Mouse (Mus musculus): ENCODE measurements at regions not wholly inside any gene's neighbourhood (a gene's known extent, or its start where the extent isn't known, plus 50 kb on each side); places are given as distances from the start of the nearest gene placed in this dataset.
A peak's percentile ranks its signal among the peaks of the same experiment; 100 is the strongest.

DNA sequence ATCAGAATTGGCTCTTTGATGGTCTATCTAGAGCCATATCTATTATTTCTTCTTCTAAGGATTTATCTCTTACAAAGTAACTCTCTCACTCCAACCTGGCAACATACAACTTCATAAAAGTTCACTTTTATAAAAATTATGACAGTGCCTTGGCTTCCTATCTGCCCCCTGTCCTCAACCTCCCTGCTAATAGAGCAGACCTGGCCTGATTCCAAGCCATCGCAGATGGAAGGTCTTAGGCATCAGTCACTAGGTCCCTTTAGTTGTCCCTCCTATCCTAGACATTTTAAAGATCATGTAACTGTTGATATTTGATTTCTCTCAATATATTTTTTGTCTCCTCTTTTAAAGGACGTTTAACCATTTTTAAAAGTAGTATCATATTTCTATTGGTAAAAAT is 1974.3 kb upstream of the Slc39a10 start:
- Histone ChIP-seq H3K4me2 (ENCODE audit: low read depth) (no peak overlapping the region), H3K9me3 (ENCODE audit: control insufficient read depth, low read length) (no peaks in the 10 kb centered on the region), H3K4me1 (ENCODE audit: control insufficient read depth, insufficient read depth, low read length) (no peaks in the 10 kb centered on the region), H3K36me3 (ENCODE audit: control insufficient read depth, insufficient read depth, low read length) (no peaks in the 10 kb centered on the region), H3K4me3 (ENCODE audit: low read depth, low read length) (no peak overlapping the region), H3K27ac (ENCODE audit: low read depth, low read length) (no peak overlapping the region), H3K9ac (ENCODE audit: low read length) (no peak overlapping the region), H3K27me3 (ENCODE audit: control insufficient read depth, insufficient read depth, low read length) (no peaks in the 10 kb centered on the region)
- DNase-seq (ENCODE audit: low spot score), result no peak
- 92% methylated on average over 2 of the region's 2 CpGs for WGBS
- no peak for ATAC-seq (ENCODE audit: insufficient read depth, low FRiP score, low TSS enrichment)

DNA sequence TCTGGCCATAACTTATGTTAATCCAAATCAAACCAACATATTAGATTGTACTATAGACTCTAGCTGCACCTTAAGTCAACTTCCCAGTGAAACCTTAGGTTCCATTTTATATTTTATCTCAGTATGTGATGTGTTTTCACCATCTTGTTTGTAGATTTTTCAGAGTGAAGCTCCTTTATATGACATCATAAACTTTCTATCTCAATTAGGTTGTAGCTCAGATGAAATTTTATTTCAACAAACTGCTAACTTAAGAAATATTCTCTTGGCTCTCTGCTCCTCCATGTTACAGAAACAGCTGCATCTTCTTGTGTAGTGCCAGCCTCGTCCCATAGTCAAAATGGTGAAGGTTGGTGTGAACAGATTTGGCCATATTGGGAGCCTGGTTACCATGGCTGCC is 1988.7 kb upstream of the Slc39a10 start:
- no peaks in the 10 kb centered on the region for H3K36me3 ChIP-seq (ENCODE audit: control insufficient read depth, insufficient read depth, low read length)
- DNase-seq (ENCODE audit: low spot score) (peak; percentile 26), ATAC-seq (ENCODE audit: insufficient read depth, low FRiP score, low TSS enrichment) (no peak)
- H3K4me1 ChIP-seq (ENCODE audit: control insufficient read depth, insufficient read depth, low read length), result no peaks in the 10 kb centered on the region
- H3K27ac ChIP-seq (ENCODE audit: low read depth, low read length), result no peak overlapping the region
- no peak overlapping the region for H3K4me3 ChIP-seq (ENCODE audit: low read depth, low read length)
- no peak overlapping the region for H3K4me2 ChIP-seq (ENCODE audit: low read depth)
- H3K9ac ChIP-seq (ENCODE audit: low read length), result no peak overlapping the region
- H3K9me3 ChIP-seq (ENCODE audit: control insufficient read depth, low read length), result no peaks in the 10 kb centered on the region
- WGBS, result 74% methylated on average over 1 of the region's 1 CpGs
- H3K27me3 ChIP-seq (ENCODE audit: control insufficient read depth, insufficient read depth, low read length), result no peaks in the 10 kb centered on the region

GRCm38 (mm10) chr1:48893571-48893970 is 2000.9 kb upstream of the Slc39a10 start:
- Histone ChIP-seq H3K4me3 (ENCODE audit: low read depth, low read length) (no peak overlapping the region), H3K36me3 (ENCODE audit: control insufficient read depth, insufficient read depth, low read length) (no peaks in the 10 kb centered on the region), H3K4me2 (ENCODE audit: low read depth) (no peak overlapping the region), H3K27me3 (ENCODE audit: control insufficient read depth, insufficient read depth, low read length) (no peaks in the 10 kb centered on the region), H3K27ac (ENCODE audit: low read depth, low read length) (no peak overlapping the region), H3K4me1 (ENCODE audit: control insufficient read depth, insufficient read depth, low read length) (no peaks in the 10 kb centered on the region), H3K9ac (ENCODE audit: low read length) (no peak overlapping the region), H3K9me3 (ENCODE audit: control insufficient read depth, low read length) (no peaks in the 10 kb centered on the region)
- no peak for ATAC-seq (ENCODE audit: insufficient read depth, low FRiP score, low TSS enrichment)
- no peak for DNase-seq (ENCODE audit: low spot score)
- WGBS, result 65% methylated on average over 2 of the region's 2 CpGs

DNA sequence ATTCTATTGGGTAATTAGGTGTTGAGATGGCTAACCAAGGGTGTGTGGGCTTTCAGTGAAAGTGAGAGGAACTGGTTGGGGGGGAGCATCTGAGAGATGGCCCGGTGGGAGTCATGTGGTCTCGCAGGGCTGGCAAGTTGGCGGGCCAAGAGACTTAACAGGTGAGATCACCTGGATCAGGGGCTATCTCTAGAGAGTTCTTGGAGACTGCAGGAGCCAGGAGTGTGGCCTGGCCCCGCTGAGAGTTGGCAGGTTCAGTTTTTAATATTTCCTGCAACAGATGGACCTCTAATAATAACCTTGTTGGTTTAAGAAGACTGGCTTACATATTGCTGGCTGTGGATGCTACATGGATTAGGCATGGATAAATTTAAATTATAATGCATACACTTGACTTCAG is 1984.0 kb upstream of the Tmeff2 start:
- 94% methylated on average over 4 of the region's 4 CpGs for WGBS
- no peak for ATAC-seq (ENCODE audit: insufficient read depth, low FRiP score, low TSS enrichment)
- no peaks in the 10 kb centered on the region for H3K4me1 ChIP-seq (ENCODE audit: control insufficient read depth, insufficient read depth, low read length)

DNA sequence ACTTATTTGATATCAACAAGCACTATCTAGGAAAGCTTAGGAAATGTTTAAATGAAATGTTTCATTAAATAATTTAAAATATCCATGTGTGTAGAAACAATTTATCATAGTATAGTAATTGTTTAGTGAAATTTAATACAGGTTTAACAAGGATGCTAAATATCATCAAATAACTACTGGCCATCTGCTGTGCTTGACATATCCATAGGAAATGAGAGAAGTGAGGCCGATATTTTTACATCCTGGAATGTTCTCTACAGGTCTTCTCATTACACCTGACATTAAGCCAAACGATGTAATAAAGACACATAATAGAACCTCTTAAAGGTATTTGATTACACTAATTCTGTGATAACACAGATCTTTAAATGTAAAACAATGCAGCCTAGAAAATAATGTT is 1957.3 kb upstream of the Tmeff2 start:
- Histone ChIP-seq H3K4me3 (ENCODE audit: low read depth, low read length) (no peak overlapping the region), H3K27ac (ENCODE audit: low read depth, low read length) (no peak overlapping the region), H3K36me3 (ENCODE audit: control insufficient read depth, insufficient read depth, low read length) (no peaks in the 10 kb centered on the region), H3K4me2 (ENCODE audit: low read depth) (no peak overlapping the region), H3K9ac (ENCODE audit: low read length) (no peak overlapping the region), H3K27me3 (ENCODE audit: control insufficient read depth, insufficient read depth, low read length) (no peaks in the 10 kb centered on the region), H3K9me3 (ENCODE audit: control insufficient read depth, low read length) (no peaks in the 10 kb centered on the region), H3K4me1 (ENCODE audit: control insufficient read depth, insufficient read depth, low read length) (no peaks in the 10 kb centered on the region)
- WGBS, result 82% methylated on average over 2 of the region's 2 CpGs
- no peak for DNase-seq (ENCODE audit: low spot score)
- no peak for ATAC-seq (ENCODE audit: insufficient read depth, low FRiP score, low TSS enrichment)

More for the DNA sequence above, 1984.0 kb upstream of the Tmeff2 start:
- no peak overlapping the region for H3K4me2 ChIP-seq (ENCODE audit: low read depth)
- no peak for DNase-seq (ENCODE audit: low spot score)
- no peak overlapping the region for H3K4me3 ChIP-seq (ENCODE audit: low read depth, low read length)
- H3K9ac ChIP-seq (ENCODE audit: low read length), result no peak overlapping the region
- H3K27me3 ChIP-seq (ENCODE audit: control insufficient read depth, insufficient read depth, low read length), result no peaks in the 10 kb centered on the region
- no peak overlapping the region for H3K27ac ChIP-seq (ENCODE audit: low read depth, low read length)
- no peaks in the 10 kb centered on the region for H3K36me3 ChIP-seq (ENCODE audit: control insufficient read depth, insufficient read depth, low read length)
- no peaks in the 10 kb centered on the region for H3K9me3 ChIP-seq (ENCODE audit: control insufficient read depth, low read length)

DNA sequence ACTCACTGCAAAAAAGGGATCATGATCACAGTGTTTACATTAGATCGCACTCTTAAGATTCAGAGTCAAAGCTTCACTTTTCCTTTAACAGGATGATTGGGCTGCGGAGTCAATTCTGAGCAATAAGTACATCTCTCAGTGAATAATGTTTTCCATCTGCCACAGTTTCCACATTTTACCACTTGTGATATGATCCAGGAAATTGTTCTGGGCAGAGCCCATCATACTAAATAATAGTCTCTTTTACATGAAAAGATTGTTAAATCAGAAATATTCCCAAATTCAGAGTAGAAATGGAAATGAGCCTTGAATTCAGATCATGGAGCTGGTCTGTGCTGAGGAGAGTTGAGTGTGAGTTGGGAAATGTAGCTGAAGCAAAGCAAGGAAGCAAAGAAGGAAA is 1956.6 kb upstream of the Tmeff2 start:
- ATAC-seq (ENCODE audit: insufficient read depth, low FRiP score, low TSS enrichment), result no peak
- WGBS, result 85% methylated on average over 2 of the region's 2 CpGs
- H3K27ac ChIP-seq (ENCODE audit: low read depth, low read length), result no peak overlapping the region
- H3K4me3 ChIP-seq (ENCODE audit: low read depth, low read length), result no peak overlapping the region
- no peaks in the 10 kb centered on the region for H3K36me3 ChIP-seq (ENCODE audit: control insufficient read depth, insufficient read depth, low read length)
- H3K27me3 ChIP-seq (ENCODE audit: control insufficient read depth, insufficient read depth, low read length), result no peaks in the 10 kb centered on the region
- H3K4me1 ChIP-seq (ENCODE audit: control insufficient read depth, insufficient read depth, low read length), result no peaks in the 10 kb centered on the region
- H3K4me2 ChIP-seq (ENCODE audit: low read depth), result no peak overlapping the region
- no peaks in the 10 kb centered on the region for H3K9me3 ChIP-seq (ENCODE audit: control insufficient read depth, low read length)
- DNase-seq (ENCODE audit: low spot score), result no peak
- no peak overlapping the region for H3K9ac ChIP-seq (ENCODE audit: low read length)

Data from neural tube, embryonic 11.5 days (tissue).